In genomic region chr7:120679023-120679422, GRCm38 (mm10) we compare ENCODE assay signal across 8 mouse cellular contexts. TPM values are rescaled to one million over a fixed set of nuclear protein-coding genes. Genes with fewer than 3 reads are reported as not detected.
DNase-seq lines count a peak whose midpoint lies in the region; ATAC-seq and TF ChIP-seq lines count a peak whose summit lies in the region.

No protein-coding gene starts in this region.

- TF ChIP-seq POLR2A in liver, adult 2 months (IDR thresholded peaks at IDR 0.05; ENCODE audit: extremely low read depth, insufficient read depth, low read length) = no peak

- peak overlapping the region; percentile 74 for H3K4me2 ChIP-seq in forebrain, embryonic 15.5 days (replicated peaks)
- peak overlapping the region; percentile 82 for H3K4me2 ChIP-seq in liver, embryonic 15.5 days
- peak overlapping the region; percentile 79 for H3K4me2 ChIP-seq in stomach, embryonic 14.5 days (replicated peaks; ENCODE audit: low read depth, low read length)

- no peaks in the 10 kb centered on the region for H3K9me3 ChIP-seq in forebrain, embryonic 15.5 days
- H3K9me3 ChIP-seq in liver, embryonic 15.5 days (replicated peaks) = no peaks in the 10 kb centered on the region
- no peaks in the 10 kb centered on the region for H3K9me3 ChIP-seq in stomach, embryonic 14.5 days (ENCODE audit: control insufficient read depth, low read depth, low read length)

- H3K9ac ChIP-seq in liver, adult 2 months (ENCODE audit: low read depth, low read length) = 0 out of 2 replicates have a peak overlapping the region, but pooled peaks have one; percentile 0
- H3K9ac ChIP-seq in forebrain, embryonic 15.5 days (replicated peaks) = peak overlapping the region; percentile 91
- H3K9ac ChIP-seq in liver, embryonic 15.5 days = peak overlapping the region; percentile 6; the same call in 1 of the 2 replicates
- no peak overlapping the region; the same call in 1 of the 2 replicates for H3K9ac ChIP-seq in stomach, embryonic 14.5 days (replicated peaks; ENCODE audit: low read depth, low read length)

- no peak overlapping the region for H3K27ac ChIP-seq in liver, adult 2 months (replicated peaks; ENCODE audit: insufficient read depth, low read depth, low read length)
- no peak overlapping the region for H3K27ac ChIP-seq in forebrain, embryonic 15.5 days (replicated peaks)
- H3K27ac ChIP-seq in liver, embryonic 15.5 days (replicated peaks) = no peak overlapping the region
- no peak overlapping the region for H3K27ac ChIP-seq in stomach, embryonic 14.5 days (ENCODE audit: low read length)

- ATAC-seq in forebrain, embryonic 15.5 days (replicated peaks) = no peak
- ATAC-seq in liver, embryonic 15.5 days (ENCODE audit: insufficient read depth) = no peak
- ATAC-seq in stomach, embryonic 14.5 days (ENCODE audit: insufficient number of reproducible peaks, insufficient read depth, low FRiP score, low read depth) = no peak

- peaks cover 10% of the 10 kb centered on the region; the same call in 1 of the 2 replicates for H3K79me2 ChIP-seq in liver, adult 2 months (ENCODE audit: control insufficient read depth, insufficient read depth, low read length)

- H3K4me1 ChIP-seq in liver, adult 2 months (ENCODE audit: control insufficient read depth, insufficient read depth, low read length) = peaks cover 5% of the 10 kb centered on the region
- peaks cover 37% of the 10 kb centered on the region for H3K4me1 ChIP-seq in forebrain, embryonic 15.5 days
- H3K4me1 ChIP-seq in liver, embryonic 15.5 days (replicated peaks) = peaks cover 60% of the 10 kb centered on the region
- H3K4me1 ChIP-seq in stomach, embryonic 14.5 days (ENCODE audit: control insufficient read depth, insufficient read depth, low read length) = peaks cover 14% of the 10 kb centered on the region; the same call in 1 of the 2 replicates

- TF ChIP-seq CTCF in liver, adult 2 months (IDR thresholded peaks at IDR 0.05; ENCODE audit: low read depth, low read length) = no peak

- 3% methylated on average over 8 of the region's 8 CpGs for WGBS in liver, adult 2 months
- 54% methylated on average over 8 of the region's 8 CpGs for WGBS in forebrain, embryonic 15.5 days
- WGBS in liver, embryonic 15.5 days (ENCODE audit: insufficient replicate concordance) = 18% methylated on average over 8 of the region's 8 CpGs
- WGBS in stomach, embryonic 14.5 days = 48% methylated on average over 8 of the region's 8 CpGs

- no peaks in the 10 kb centered on the region for H3K27me3 ChIP-seq in liver, adult 2 months (ENCODE audit: control insufficient read depth, insufficient read depth, low read length)
- no peaks in the 10 kb centered on the region for H3K27me3 ChIP-seq in forebrain, embryonic 15.5 days
- no peaks in the 10 kb centered on the region for H3K27me3 ChIP-seq in liver, embryonic 15.5 days
- H3K27me3 ChIP-seq in stomach, embryonic 14.5 days (ENCODE audit: control insufficient read depth, insufficient read depth, low read length) = no peaks in the 10 kb centered on the region

- no peaks in the 10 kb centered on the region for H3K36me3 ChIP-seq in liver, adult 2 months (ENCODE audit: control insufficient read depth, insufficient read depth, low read length)
- no peaks in the 10 kb centered on the region for H3K36me3 ChIP-seq in forebrain, embryonic 15.5 days
- H3K36me3 ChIP-seq in liver, embryonic 15.5 days (replicated peaks) = no peaks in the 10 kb centered on the region
- H3K36me3 ChIP-seq in stomach, embryonic 14.5 days (ENCODE audit: control insufficient read depth, insufficient read depth, low read length) = no peaks in the 10 kb centered on the region

- DNase-seq in liver, adult 2 months (ENCODE audit: extremely low read depth, low read depth, low spot score) = peak; percentile 21
- DNase-seq in liver = no peak
- DNase-seq in spleen, postnatal 10 days (ENCODE audit: low spot score in 2 of 2) = no peak
- no peak for DNase-seq in cerebellum, adult 11-12 months
- DNase-seq in c-Kit-positive CD71-positive TER-119-positive erythroid progenitor cells, embryonic 14.5 days (ENCODE audit: low spot score) = no peak

- H3K4me3 ChIP-seq in liver, adult 2 months (ENCODE audit: insufficient read depth, low read depth, low read length) = no peak overlapping the region
- peak overlapping the region; percentile 93 for H3K4me3 ChIP-seq in forebrain, embryonic 15.5 days
- H3K4me3 ChIP-seq in liver, embryonic 15.5 days (replicated peaks) = peak overlapping the region; percentile 90
- H3K4me3 ChIP-seq in stomach, embryonic 14.5 days (ENCODE audit: low read depth, low read length) = peak overlapping the region; percentile 93; the same call in 1 of the 2 replicates

RNA-seq across cellular contexts. Expression of gene Mosmo, which starts 1.6 kb away (rescaled TPM):
- 9.7 and 13.6 TPM in 2 replicates for total RNA-seq in liver, adult 2 months (2014; rRNA removed)
- polyA plus RNA-seq in liver, adult 2 months (2012; rRNA removed) = 15.9 and 16.2 TPM in 2 replicates
- 14.0 and 15.6 TPM in 2 replicates for polyA plus RNA-seq in forebrain, embryonic 15.5 days (2015; fragmentation: Nextera tagmentation; extraction: Ambion mirVana)
- 5.6 and 7.4 TPM in 2 replicates for polyA plus RNA-seq in liver, embryonic 15.5 days (2015; fragmentation: Nextera tagmentation; extraction: Ambion mirVana)
- 15.8 and 16.5 TPM in 2 replicates for polyA plus RNA-seq in stomach, embryonic 14.5 days (2014; fragmentation: Nextera tagmentation; extraction: Ambion mirVana)

RNA-seq across cellular contexts. Expression of gene Pdzd9, which starts 8.9 kb away (rescaled TPM):
- total RNA-seq in liver, adult 2 months (2014; rRNA removed) = not detected in 2 replicates
- not detected in 2 replicates for polyA plus RNA-seq in liver, adult 2 months (2012; rRNA removed)
- 0.27 and 0.34 TPM in 2 replicates for polyA plus RNA-seq in forebrain, embryonic 15.5 days (2015; fragmentation: Nextera tagmentation; extraction: Ambion mirVana)
- polyA plus RNA-seq in liver, embryonic 15.5 days (2015; fragmentation: Nextera tagmentation; extraction: Ambion mirVana) = 0.08 and 0.16 TPM in 2 replicates
- polyA plus RNA-seq in stomach, embryonic 14.5 days (2014; fragmentation: Nextera tagmentation; extraction: Ambion mirVana) = 0.20 and 0.43 TPM in 2 replicates

RNA-seq across cellular contexts. Expression of gene Uqcrc2, which starts 44.0 kb away (rescaled TPM):
- 275 and 293 TPM in 2 replicates for total RNA-seq in liver, adult 2 months (2014; rRNA removed)
- 89.6 and 90.8 TPM in 2 replicates for polyA plus RNA-seq in liver, adult 2 months (2012; rRNA removed)
- polyA plus RNA-seq in forebrain, embryonic 15.5 days (2015; fragmentation: Nextera tagmentation; extraction: Ambion mirVana) = 217 and 226 TPM in 2 replicates
- polyA plus RNA-seq in liver, embryonic 15.5 days (2015; fragmentation: Nextera tagmentation; extraction: Ambion mirVana) = 115 and 118 TPM in 2 replicates
- polyA plus RNA-seq in stomach, embryonic 14.5 days (2014; fragmentation: Nextera tagmentation; extraction: Ambion mirVana) = 197 and 198 TPM in 2 replicates
